Mouse (Mus musculus) stomach, embryonic 15.5 days (tissue): Measurements from ENCODE around the gene Myh14. TPM values are rescaled to one million over a fixed set of nuclear protein-coding genes. Genes with fewer than 3 reads are reported as not detected.
A peak's percentile ranks its signal among the peaks of the same experiment; 100 is the strongest.

Experiments used
- ATAC-seq: fragments of 200-750 bp; cut with Nextera tagmentation; 2 replicates; pipeline ENCODE4 v1.8.0; 2017; ENCODE audit warnings: low read depth, moderate number of reproducible peaks, moderate TSS enrichment; ENCODE audit not compliant: insufficient read depth, low FRiP score
- H3K27ac ChIP-seq: fragments of 300-500 bp; sonication (generic); 2 replicates; pipeline ENCODE4 v1.5.1; 2015; ENCODE audit warnings: mild to moderate bottlenecking, inconsistent platforms
- H3K27me3 ChIP-seq: fragments of 300-500 bp; sonication (generic); replicated peaks from 2 replicates; pipeline ENCODE4 v1.6.1; 2015; ENCODE audit warnings: inconsistent platforms
- H3K36me3 ChIP-seq: fragments of 300-500 bp; sonication (generic); 2 replicates; pipeline ENCODE4 v1.6.1; 2015; ENCODE audit warnings: inconsistent platforms
- H3K4me1 ChIP-seq: fragments of 300-500 bp; sonication (generic); 2 replicates; pipeline ENCODE4 v1.6.1; 2015; ENCODE audit warnings: inconsistent platforms
- H3K4me2 ChIP-seq: fragments of 300-500 bp; sonication (generic); 2 replicates; pipeline ENCODE4 v1.6.1; 2015; ENCODE audit warnings: mild to moderate bottlenecking, inconsistent platforms
- H3K4me3 ChIP-seq: fragments of 300-500 bp; sonication (generic); replicated peaks from 2 replicates; pipeline ENCODE4 v1.5.1; 2015; ENCODE audit warnings: inconsistent platforms
- H3K9ac ChIP-seq: fragments of 300-500 bp; sonication (generic); 2 replicates; pipeline ENCODE4 v1.6.1; 2015; ENCODE audit warnings: inconsistent platforms
- H3K9me3 ChIP-seq: fragments of 300-500 bp; sonication (generic); 2 replicates; pipeline ENCODE4 v1.6.1; 2016; ENCODE audit warnings: inconsistent platforms
- WGBS: fragments of 180-500 bp; shearing (Covaris S2); methylation state at CpG from one replicate; pipeline ENCODE4 v1.1.7; 2015; 5-methylcytosine and 5-hydroxymethylcytosine counted together
- polyA plus RNA-seq: library from polyadenylated mRNA; unstranded; fragments of >200 nt; fragmentation: Nextera tagmentation; extraction: Ambion mirVana; gene quantifications from 2 replicates; pipeline ENCODE4 v1.2.1, GENCODE M21; 2015

Myh14 gene
- polyA plus RNA-seq, 1 experiment from 2014 or later = 29.0 TPM

GRCm38 (mm10) chr7:44595131-44595561 lies 75.5 kb downstream of the Myh14 start:
- Histone ChIP-seq H3K4me1 (peaks cover 22% of the 10 kb centered on the region), H3K36me3 (no peaks in the 10 kb centered on the region), H3K9me3 (no peaks in the 10 kb centered on the region), H3K27me3 (peaks cover 30% of the 10 kb centered on the region), H3K4me3 (no peak overlapping the region), H3K9ac (no peak overlapping the region), H3K4me2 (no peak overlapping the region), H3K27ac (no peak overlapping the region)
- 94% methylated on average over 20 of the region's 20 CpGs for WGBS
- no peak for ATAC-seq

- no peak overlapping the region for H3K4me3 ChIP-seq
- H3K4me1 ChIP-seq = peaks cover 30% of the 10 kb centered on the region
- 48% methylated on average over 6 of the region's 6 CpGs for WGBS
- H3K4me2 ChIP-seq = no peak overlapping the region
- H3K27ac ChIP-seq = no peak overlapping the region
- H3K27me3 ChIP-seq = peaks cover 34% of the 10 kb centered on the region
- H3K9ac ChIP-seq = no peak overlapping the region
- no peak for ATAC-seq
- H3K36me3 ChIP-seq = no peaks in the 10 kb centered on the region
- H3K9me3 ChIP-seq = no peaks in the 10 kb centered on the region
These were observed 76.4 kb downstream of the Myh14 start for GRCm38 (mm10) chr7:44594291-44594690.

- Histone ChIP-seq H3K27me3 (peaks cover 39% of the 10 kb centered on the region), H3K27ac (no peak overlapping the region), H3K4me3 (no peak overlapping the region), H3K4me1 (peaks cover 35% of the 10 kb centered on the region), H3K9me3 (no peaks in the 10 kb centered on the region), H3K36me3 (no peaks in the 10 kb centered on the region), H3K4me2 (peak overlapping the region; percentile 22; the same call in 1 of the 2 replicates), H3K9ac (no peak overlapping the region)
- 1% methylated on average over 22 of the region's 22 CpGs for WGBS
- 0 out of 2 replicates have a peak, but pooled peaks have one; percentile 16 for ATAC-seq
These were observed 76.9 kb downstream of the Myh14 start for GRCm38 (mm10) chr7:44593775-44594174.

GRCm38 (mm10) chr7:44593051-44593450 lies 77.6 kb downstream of the Myh14 start:
- H3K27me3 ChIP-seq = peaks cover 47% of the 10 kb centered on the region
- 6% methylated on average over 15 of the region's 15 CpGs for whole genome bisulfite sequencing

GRCm38 (mm10) chr7:44591348-44592116 lies 79.1 kb downstream of the Myh14 start:
- under 1% methylated on average over 44 of the region's 60 CpGs for WGBS
- peak overlapping the region; percentile 100 for H3K4me2 ChIP-seq
- peaks cover 62% of the 10 kb centered on the region for H3K27me3 ChIP-seq

More at GRCm38 (mm10) chr7:44593051-44593450, 77.6 kb downstream of the Myh14 start:
- H3K36me3 ChIP-seq = no peaks in the 10 kb centered on the region
- H3K4me3 ChIP-seq = no peak overlapping the region
- ATAC-seq = no peak
- H3K27ac ChIP-seq = no peak overlapping the region
- no peaks in the 10 kb centered on the region for H3K9me3 ChIP-seq
- peaks cover 39% of the 10 kb centered on the region for H3K4me1 ChIP-seq
- no peak overlapping the region for H3K9ac ChIP-seq
- H3K4me2 ChIP-seq = peak overlapping the region; percentile 22; the same call in 1 of the 2 replicates

GRCm38 (mm10) chr7:44590402-44591347 lies 80.0 kb downstream of the Myh14 start, which contains the start of gene Kcnc3:
Gene Kcnc3, plus strand, starts transcription at chr7:44590664.
- H3K36me3 ChIP-seq = no peaks in the 10 kb centered on the region
- ATAC-seq = peak; percentile 93
- peak within 1 kb of the TSS; percentile 100 for H3K4me2 ChIP-seq
- peak within 1 kb of the TSS; percentile 55 for H3K4me3 ChIP-seq
- 0 out of 2 replicates have a peak within 1 kb of the TSS, but pooled peaks have one; percentile 26 for H3K27ac ChIP-seq
- WGBS = under 1% methylated on average over 65 of the region's 80 CpGs
- peak within 1 kb of the TSS; percentile 22; the same call in 1 of the 2 replicates for H3K9ac ChIP-seq
- H3K4me1 ChIP-seq = peaks cover 45% of the 10 kb centered on the region
- H3K27me3 ChIP-seq = peaks cover 69% of the 10 kb centered on the region
- H3K9me3 ChIP-seq = no peaks in the 10 kb centered on the region

More at GRCm38 (mm10) chr7:44591348-44592116, 79.1 kb downstream of the Myh14 start:
- H3K9ac ChIP-seq = 0 out of 2 replicates have a peak overlapping the region, but pooled peaks have one; percentile 22
- H3K36me3 ChIP-seq = no peaks in the 10 kb centered on the region
- peak overlapping the region; percentile 55 for H3K4me3 ChIP-seq
- H3K9me3 ChIP-seq = no peaks in the 10 kb centered on the region
- no peak for ATAC-seq
- H3K4me1 ChIP-seq = peaks cover 45% of the 10 kb centered on the region
- no peak overlapping the region for H3K27ac ChIP-seq

GRCm38 (mm10) chr7:44589946-44590345 lies 80.7 kb downstream of the Myh14 start:
- 6% methylated on average over 13 of the region's 13 CpGs for WGBS
- peaks cover 45% of the 10 kb centered on the region for H3K4me1 ChIP-seq

GRCm38 (mm10) chr7:44589149-44589548 lies 81.5 kb downstream of the Myh14 start:
- H3K4me1 ChIP-seq = peaks cover 45% of the 10 kb centered on the region
- WGBS = under 1% methylated on average over 30 of the region's 33 CpGs
- no peaks in the 10 kb centered on the region for H3K9me3 ChIP-seq
- H3K9ac ChIP-seq = 0 out of 2 replicates have a peak overlapping the region, but pooled peaks have one; percentile 19
- H3K27ac ChIP-seq = no peak overlapping the region
- ATAC-seq = peak; percentile 52
- no peaks in the 10 kb centered on the region for H3K36me3 ChIP-seq
- peaks cover 78% of the 10 kb centered on the region for H3K27me3 ChIP-seq
- peak overlapping the region; percentile 100 for H3K4me2 ChIP-seq
- peak overlapping the region; percentile 55 for H3K4me3 ChIP-seq

More at GRCm38 (mm10) chr7:44589946-44590345, 80.7 kb downstream of the Myh14 start:
- no peak for ATAC-seq
- H3K4me2 ChIP-seq = peak overlapping the region; percentile 100
- H3K9me3 ChIP-seq = no peaks in the 10 kb centered on the region
- peak overlapping the region; percentile 55; the same call in 1 of the 2 replicates for H3K4me3 ChIP-seq
- H3K9ac ChIP-seq = no peak overlapping the region
- H3K27ac ChIP-seq = no peak overlapping the region
- peaks cover 76% of the 10 kb centered on the region for H3K27me3 ChIP-seq
- no peaks in the 10 kb centered on the region for H3K36me3 ChIP-seq

- ATAC-seq = no peak
- H3K27me3 ChIP-seq = peaks cover 74% of the 10 kb centered on the region
- 7% methylated on average over 12 of the region's 12 CpGs for WGBS
- no peak overlapping the region for H3K27ac ChIP-seq
- H3K4me1 ChIP-seq = peaks cover 38% of the 10 kb centered on the region
- peak overlapping the region; percentile 100 for H3K4me2 ChIP-seq
- peak overlapping the region; percentile 55 for H3K4me3 ChIP-seq
- no peaks in the 10 kb centered on the region for H3K36me3 ChIP-seq
- H3K9ac ChIP-seq = no peak overlapping the region
- H3K9me3 ChIP-seq = no peaks in the 10 kb centered on the region
These were observed 82.3 kb downstream of the Myh14 start for GRCm38 (mm10) chr7:44588338-44588737.

GRCm38 (mm10) chr7:44587676-44588075 lies 83.0 kb downstream of the Myh14 start:
- no peak overlapping the region for H3K9ac ChIP-seq
- no peak overlapping the region for H3K4me2 ChIP-seq
- H3K36me3 ChIP-seq = no peaks in the 10 kb centered on the region
- no peak for ATAC-seq
- H3K27me3 ChIP-seq = peaks cover 67% of the 10 kb centered on the region
- H3K27ac ChIP-seq = no peak overlapping the region
- no peak overlapping the region for H3K4me3 ChIP-seq
- H3K9me3 ChIP-seq = no peaks in the 10 kb centered on the region
- 34% methylated on average over 6 of the region's 6 CpGs for WGBS
- H3K4me1 ChIP-seq = peaks cover 38% of the 10 kb centered on the region

GRCm38 (mm10) chr7:44586930-44587329 lies 83.7 kb downstream of the Myh14 start:
- Histone ChIP-seq H3K36me3 (no peaks in the 10 kb centered on the region), H3K9ac (no peak overlapping the region), H3K9me3 (no peaks in the 10 kb centered on the region), H3K27me3 (peaks cover 60% of the 10 kb centered on the region), H3K4me2 (peak overlapping the region; percentile 50), H3K4me1 (peaks cover 38% of the 10 kb centered on the region), H3K4me3 (peak overlapping the region; percentile 26), H3K27ac (no peak overlapping the region)
- ATAC-seq = no peak
- under 1% methylated on average over 18 of the region's 18 CpGs for WGBS
